Mouse (Mus musculus) neural tube, embryonic 12.5 days (tissue): ENCODE results near the gene Col8a1. TPM values are rescaled to one million over a fixed set of nuclear protein-coding genes. Genes with fewer than 3 reads are reported as not detected.

Source experiments
- ATAC-seq: fragments of 200-750 bp; cut with Nextera tagmentation; 2 replicates; pipeline ENCODE4 v1.8.0; 2017; ENCODE audit warnings: low read depth, mild to moderate bottlenecking, moderate TSS enrichment, moderate library complexity; ENCODE audit not compliant: low FRiP score
- H3K27ac ChIP-seq: fragments of 300-500 bp; sonication (generic); 2 replicates; pipeline ENCODE4 v1.5.1; 2016
- H3K27me3 ChIP-seq: fragments of 300-500 bp; sonication (generic); replicated peaks from 2 replicates; pipeline ENCODE4 v1.6.1; 2016; ENCODE audit warnings: mild to moderate bottlenecking
- H3K36me3 ChIP-seq: fragments of 300-500 bp; sonication (generic); 2 replicates; pipeline ENCODE4 v1.6.1; 2016; ENCODE audit warnings: mild to moderate bottlenecking
- H3K4me1 ChIP-seq: fragments of 300-500 bp; sonication (generic); 2 replicates; pipeline ENCODE4 v1.6.1; 2016
- H3K4me2 ChIP-seq: fragments of 300-500 bp; sonication (generic); replicated peaks from 2 replicates; pipeline ENCODE4 v1.6.1; 2016; ENCODE audit warnings: mild to moderate bottlenecking
- H3K4me3 ChIP-seq: fragments of 300-500 bp; sonication (generic); 2 replicates; pipeline ENCODE4 v1.5.1; 2016
- H3K9ac ChIP-seq: fragments of 300-500 bp; sonication (generic); 2 replicates; pipeline ENCODE4 v1.6.1; 2016; ENCODE audit warnings: mild to moderate bottlenecking
- H3K9me3 ChIP-seq: fragments of 300-500 bp; sonication (generic); 2 replicates; pipeline ENCODE4 v1.6.1; 2016; ENCODE audit warnings: mild to moderate bottlenecking
- WGBS: fragments of 180-500 bp; shearing (Covaris S2); methylation state at CpG from one replicate; pipeline ENCODE4 v1.1.7; 2016; 5-methylcytosine and 5-hydroxymethylcytosine counted together
- polyA plus RNA-seq: library from polyadenylated mRNA; unstranded; fragments of >200 nt; fragmentation: Nextera tagmentation; extraction: Ambion mirVana; gene quantifications from 2 replicates; pipeline ENCODE4 v1.2.1, GENCODE M21; 2016

The Col8a1 gene
- polyA plus RNA-seq, 1 experiment from 2014 or later, result 10.4 TPM

DNA sequence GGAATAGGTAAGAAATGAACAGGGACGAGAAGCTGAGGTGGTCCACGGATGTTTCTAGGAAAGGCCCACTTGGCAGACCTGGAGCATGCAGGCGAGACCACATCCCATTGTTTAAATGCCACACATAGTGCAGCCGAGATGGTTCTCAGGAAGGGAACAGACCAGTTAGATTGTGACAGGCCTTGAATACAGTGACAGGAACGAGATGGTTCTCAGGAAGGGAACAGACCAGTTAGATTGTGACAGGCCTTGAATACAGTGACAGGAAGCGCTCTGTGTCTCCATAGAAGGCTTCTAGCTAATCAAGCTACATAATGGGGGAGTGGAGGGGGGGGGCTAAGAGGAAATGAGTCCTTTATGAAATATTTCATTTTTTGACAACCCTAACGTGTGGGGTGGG lies 174.5 kb downstream of the Col8a1 start:
- H3K9me3 ChIP-seq, result no peaks in the 10 kb centered on the region

DNA sequence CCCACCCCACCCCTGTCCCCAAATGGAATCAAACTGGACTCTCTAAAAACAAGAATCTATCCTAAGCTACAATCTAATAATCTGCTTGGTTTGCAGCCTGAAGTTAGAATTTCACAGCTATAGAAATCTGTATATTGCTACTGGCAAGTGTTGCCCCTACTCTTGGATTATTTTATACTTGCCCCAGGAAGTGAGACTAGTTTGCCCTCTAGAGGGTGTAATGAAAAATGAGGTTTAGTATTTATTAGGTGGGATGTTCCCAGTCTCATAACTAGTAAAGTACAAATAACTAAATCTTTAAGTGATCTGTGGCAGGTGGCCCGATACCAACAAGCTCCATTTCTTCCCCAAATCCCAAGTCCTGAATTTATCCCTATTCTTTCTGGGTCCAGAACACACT lies 177.0 kb downstream of the Col8a1 start:
- Histone ChIP-seq H3K4me1 (no peaks in the 10 kb centered on the region), H3K9ac (no peak overlapping the region), H3K36me3 (no peaks in the 10 kb centered on the region), H3K9me3 (no peaks in the 10 kb centered on the region), H3K4me2 (no peak overlapping the region), H3K4me3 (no peak overlapping the region), H3K27ac (no peak overlapping the region), H3K27me3 (no peaks in the 10 kb centered on the region)
- ATAC-seq, result no peak
- WGBS, result 95% methylated on average over 1 of the region's 1 CpGs

More for the DNA sequence above, 174.5 kb downstream of the Col8a1 start:
- no peaks in the 10 kb centered on the region for H3K4me1 ChIP-seq
- no peak overlapping the region for H3K4me3 ChIP-seq
- no peaks in the 10 kb centered on the region for H3K36me3 ChIP-seq
- no peaks in the 10 kb centered on the region for H3K27me3 ChIP-seq
- H3K9ac ChIP-seq, result no peak overlapping the region
- WGBS, result 80% methylated on average over 7 of the region's 7 CpGs
- no peak overlapping the region for H3K4me2 ChIP-seq
- ATAC-seq, result no peak
- H3K27ac ChIP-seq, result no peak overlapping the region

DNA sequence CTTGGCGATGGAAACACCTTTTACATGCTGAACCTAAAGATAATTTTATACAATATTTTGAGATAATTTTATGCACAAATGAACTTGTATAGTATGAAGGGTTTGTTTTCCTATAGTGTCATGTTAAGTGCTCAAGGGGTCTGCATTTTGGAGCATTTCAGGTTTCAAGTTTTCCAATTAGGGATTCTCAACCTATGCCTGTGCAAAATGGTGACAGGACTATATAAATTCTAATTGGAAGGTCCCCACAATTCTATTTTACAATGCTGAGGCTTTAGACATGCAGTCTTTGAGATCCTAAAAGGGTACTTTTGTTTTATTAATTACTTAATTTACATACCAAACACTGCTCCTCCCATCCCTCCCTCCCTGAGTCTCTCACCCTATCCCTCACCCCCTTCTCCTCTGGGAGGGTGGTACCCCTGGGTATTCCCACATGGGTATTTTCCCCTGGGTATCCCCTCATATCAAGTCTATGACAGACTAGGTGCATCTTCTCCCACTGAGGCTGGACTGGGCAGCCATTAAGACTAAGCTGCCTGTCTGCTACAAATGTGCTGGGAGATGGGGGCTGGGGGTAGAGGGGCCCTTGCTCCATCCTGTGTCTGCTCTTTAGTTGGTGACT lies 178.7 kb downstream of the Col8a1 start:
- ATAC-seq, result no peak

More for the DNA sequence above, 178.7 kb downstream of the Col8a1 start:
- Histone ChIP-seq H3K9me3 (no peaks in the 10 kb centered on the region), H3K27ac (no peak overlapping the region), H3K4me2 (no peak overlapping the region), H3K9ac (no peak overlapping the region), H3K36me3 (0 out of 2 replicates have a peak, but pooled peaks cover 1% of the 10 kb centered on the region), H3K4me1 (no peaks in the 10 kb centered on the region), H3K27me3 (no peaks in the 10 kb centered on the region), H3K4me3 (no peak overlapping the region)
- WGBS, result 91% methylated on average over 1 of the region's 1 CpGs

Other genes with a start within 250 kb of the Col8a1 start
- 37.9 and 43.7 TPM in 2 replicates for gene Cmss1, start 147.9 kb downstream of the Col8a1 start, polyA plus RNA-seq